Mouse (Mus musculus) liver, postnatal 0 days (tissue): ENCODE measurements around the gene Cnnm3.

Source experiments
- CTCF ChIP-seq: sonication (generic); IDR thresholded peaks from 2 replicates; pipeline ENCODE4 v1.5.1; 2016; ENCODE audit warnings: antibody characterized with exemption, low read depth
- EP300 ChIP-seq: IDR thresholded peaks from 2 replicates; pipeline ENCODE4 v1.6.1; 2016; ENCODE audit warnings: antibody characterized with exemption, low read depth, mild to moderate bottlenecking

- TF ChIP-seq EP300, result no peak
- TF ChIP-seq CTCF, result no peak
Measured at GRCm38 (mm10) chr1:36533546-36533945, 21.9 kb downstream of the Cnnm3 start.
